Mouse (Mus musculus): ENCODE measurements around the gene Lamc2. TPM values are rescaled to one million over a fixed set of nuclear protein-coding genes. Genes with fewer than 3 reads are reported as not detected.

Gene Lamc2
- polyA plus RNA-seq, 1 experiment = 1.3 TPM

GRCm38 (mm10) chr1:153173276-153173675, 13.0 kb downstream of the Lamc2 start:
- WGBS = 71% methylated on average over 3 of the region's 3 CpGs

GRCm38 (mm10) chr1:153172291-153172731, 13.9 kb downstream of the Lamc2 start:
- DNase-seq = no peak
- Histone ChIP-seq H3K27me3 (ENCODE audit: control insufficient read depth, insufficient read depth, low read length) (no peaks in the 10 kb centered on the region), H3K4me1 (ENCODE audit: control insufficient read depth, insufficient read depth, low read length) (no peaks in the 10 kb centered on the region; the same call in 1 of the 2 replicates), H3K4me3 (replicated peaks; ENCODE audit: insufficient read depth, low read depth, low read length) (no peak overlapping the region), H3K27ac (ENCODE audit: insufficient read depth, low read length) (no peak overlapping the region)
- TF ChIP-seq POLR2A (IDR thresholded peaks at IDR 0.05; ENCODE audit: borderline replicate concordance, insufficient read depth, low read length) = no peak
- TF ChIP-seq CTCF (IDR thresholded peaks at IDR 0.05; ENCODE audit: borderline replicate concordance, insufficient read depth, low read depth, low read length) = no peak
- 64% methylated on average over 9 of the region's 9 CpGs for WGBS

More at GRCm38 (mm10) chr1:153173276-153173675, 13.0 kb downstream of the Lamc2 start:
- Histone ChIP-seq H3K4me1 (ENCODE audit: control insufficient read depth, insufficient read depth, low read length) (no peaks in the 10 kb centered on the region; the same call in 1 of the 2 replicates), H3K4me3 (replicated peaks; ENCODE audit: insufficient read depth, low read depth, low read length) (no peak overlapping the region), H3K27ac (ENCODE audit: insufficient read depth, low read length) (no peak overlapping the region), H3K27me3 (ENCODE audit: control insufficient read depth, insufficient read depth, low read length) (no peaks in the 10 kb centered on the region)
- TF ChIP-seq CTCF (IDR thresholded peaks at IDR 0.05; ENCODE audit: borderline replicate concordance, insufficient read depth, low read depth, low read length) = no peak
- no peak for TF ChIP-seq POLR2A (IDR thresholded peaks at IDR 0.05; ENCODE audit: borderline replicate concordance, insufficient read depth, low read length)
- DNase-seq = no peak

DNA sequence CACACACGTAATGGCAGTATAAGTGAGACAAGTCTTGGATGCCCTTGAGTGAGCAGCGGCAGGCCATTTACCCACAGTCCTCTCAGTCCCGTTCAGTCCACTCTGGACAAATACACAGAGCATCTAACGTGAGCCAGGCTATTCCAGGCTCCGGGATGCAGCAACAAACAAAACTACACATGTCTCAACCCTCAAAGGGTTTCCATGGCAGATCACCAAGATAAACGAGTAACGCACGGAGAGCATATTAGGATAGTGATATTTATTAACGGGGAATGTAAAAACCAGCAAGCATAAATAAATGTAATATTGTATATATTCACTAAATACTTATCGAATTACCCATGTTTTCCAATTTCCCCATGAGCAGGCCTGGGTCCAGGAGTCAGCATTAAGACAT, 15.2 kb downstream of the Lamc2 start:
- no peaks in the 10 kb centered on the region; the same call in 1 of the 2 replicates for H3K4me1 ChIP-seq (ENCODE audit: control insufficient read depth, insufficient read depth, low read length)
- no peaks in the 10 kb centered on the region for H3K27me3 ChIP-seq (ENCODE audit: control insufficient read depth, insufficient read depth, low read length)
- DNase-seq = no peak
- 77% methylated on average over 10 of the region's 10 CpGs for WGBS
- H3K27ac ChIP-seq (ENCODE audit: insufficient read depth, low read length) = no peak overlapping the region
- no peak for TF ChIP-seq CTCF (IDR thresholded peaks at IDR 0.05; ENCODE audit: borderline replicate concordance, insufficient read depth, low read depth, low read length)
- H3K4me3 ChIP-seq (replicated peaks; ENCODE audit: insufficient read depth, low read depth, low read length) = no peak overlapping the region

GRCm38 (mm10) chr1:153168293-153168692, 18.0 kb downstream of the Lamc2 start:
- 60% methylated on average over 5 of the region's 5 CpGs for WGBS
- TF ChIP-seq POLR2A (IDR thresholded peaks at IDR 0.05; ENCODE audit: borderline replicate concordance, insufficient read depth, low read length) (no peak), CTCF (IDR thresholded peaks at IDR 0.05; ENCODE audit: borderline replicate concordance, insufficient read depth, low read depth, low read length) (no peak)

DNA sequence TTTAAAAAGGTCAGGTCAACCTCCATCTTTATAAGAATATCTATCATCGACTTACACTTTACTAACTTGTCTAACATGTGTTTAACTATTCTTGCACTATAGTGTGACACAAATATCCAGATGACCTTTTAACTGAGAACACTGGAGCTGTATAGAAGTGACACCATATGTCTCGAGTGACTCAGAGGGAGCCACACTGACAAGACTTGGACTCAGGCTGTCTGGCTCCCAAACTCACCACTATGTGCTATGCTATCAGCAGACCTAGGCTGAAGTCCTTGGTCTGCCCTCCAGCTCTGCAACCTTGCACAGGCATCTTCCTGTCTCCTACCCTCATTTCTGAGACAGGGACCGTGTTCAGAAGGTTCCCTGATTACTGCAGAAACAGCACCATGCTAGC, 22.4 kb downstream of the Lamc2 start:
- Histone ChIP-seq H3K27ac (ENCODE audit: insufficient read depth, low read length) (no peak overlapping the region), H3K27me3 (ENCODE audit: control insufficient read depth, insufficient read depth, low read length) (no peaks in the 10 kb centered on the region), H3K4me1 (ENCODE audit: control insufficient read depth, insufficient read depth, low read length) (peaks cover 5% of the 10 kb centered on the region), H3K4me3 (replicated peaks; ENCODE audit: insufficient read depth, low read depth, low read length) (no peak overlapping the region)
- TF ChIP-seq CTCF (IDR thresholded peaks at IDR 0.05; ENCODE audit: borderline replicate concordance, insufficient read depth, low read depth, low read length) = no peak
- no peak for TF ChIP-seq POLR2A (IDR thresholded peaks at IDR 0.05; ENCODE audit: borderline replicate concordance, insufficient read depth, low read length)
- DNase-seq = peak in 1 of 2 experiments; percentile 18
- 57% methylated on average over 3 of the region's 3 CpGs for WGBS

More at GRCm38 (mm10) chr1:153168293-153168692, 18.0 kb downstream of the Lamc2 start:
- H3K4me3 ChIP-seq (replicated peaks; ENCODE audit: insufficient read depth, low read depth, low read length) = no peak overlapping the region
- no peaks in the 10 kb centered on the region for H3K27me3 ChIP-seq (ENCODE audit: control insufficient read depth, insufficient read depth, low read length)
- H3K4me1 ChIP-seq (ENCODE audit: control insufficient read depth, insufficient read depth, low read length) = peaks cover 5% of the 10 kb centered on the region
- no peak overlapping the region for H3K27ac ChIP-seq (ENCODE audit: insufficient read depth, low read length)
- DNase-seq = no peak

GRCm38 (mm10) chr1:153159137-153159536, 27.1 kb downstream of the Lamc2 start:
- WGBS = 96% methylated on average over 4 of the region's 4 CpGs
- H3K27me3 ChIP-seq (ENCODE audit: control insufficient read depth, insufficient read depth, low read length) = no peaks in the 10 kb centered on the region
- H3K4me1 ChIP-seq (ENCODE audit: control insufficient read depth, insufficient read depth, low read length) = peaks cover 4% of the 10 kb centered on the region
- no peak for TF ChIP-seq POLR2A (IDR thresholded peaks at IDR 0.05; ENCODE audit: borderline replicate concordance, insufficient read depth, low read length)
- DNase-seq = no peak
- H3K27ac ChIP-seq (ENCODE audit: insufficient read depth, low read length) = no peak overlapping the region
- no peak overlapping the region for H3K4me3 ChIP-seq (replicated peaks; ENCODE audit: insufficient read depth, low read depth, low read length)

DNA sequence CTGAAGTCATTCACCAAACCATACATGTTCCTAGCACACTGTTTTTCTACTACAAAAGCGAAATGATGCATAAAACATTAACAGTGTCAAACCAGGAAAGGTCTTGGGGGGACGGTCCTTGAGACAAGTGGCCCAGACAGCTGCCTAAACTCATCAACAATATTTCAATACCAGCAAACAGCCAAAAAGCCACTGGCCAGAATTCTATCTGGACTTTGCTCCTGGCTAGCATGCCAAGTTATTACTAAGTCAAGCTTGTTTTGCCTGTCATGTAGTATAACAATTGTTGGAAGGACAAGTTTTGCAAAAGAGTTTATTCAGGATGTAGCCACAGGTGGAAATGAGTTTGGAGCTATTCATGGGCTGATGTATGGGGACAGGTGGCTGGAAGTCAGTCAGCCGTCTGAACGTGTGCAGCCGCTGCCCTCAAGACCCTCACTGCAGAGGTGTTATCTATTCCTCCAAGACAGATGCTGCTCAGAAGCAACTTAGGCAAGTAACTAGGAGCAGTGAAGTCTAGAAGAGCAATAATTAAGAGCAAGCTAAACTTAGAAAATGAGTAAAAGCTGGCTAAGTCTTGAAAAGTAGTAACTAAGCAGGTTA, 29.1 kb downstream of the Lamc2 start:
- 57% methylated on average over 5 of the region's 5 CpGs for WGBS
- no peaks in the 10 kb centered on the region for H3K4me1 ChIP-seq (ENCODE audit: control insufficient read depth, insufficient read depth, low read length)
- no peaks in the 10 kb centered on the region for H3K27me3 ChIP-seq (ENCODE audit: control insufficient read depth, insufficient read depth, low read length)
- DNase-seq = no peak
- H3K27ac ChIP-seq (ENCODE audit: insufficient read depth, low read length) = no peak overlapping the region
- H3K4me3 ChIP-seq (replicated peaks; ENCODE audit: insufficient read depth, low read depth, low read length) = no peak overlapping the region
- TF ChIP-seq POLR2A (IDR thresholded peaks at IDR 0.05; ENCODE audit: borderline replicate concordance, insufficient read depth, low read length) (no peak), CTCF (IDR thresholded peaks at IDR 0.05; ENCODE audit: borderline replicate concordance, insufficient read depth, low read depth, low read length) (no peak)

DNA sequence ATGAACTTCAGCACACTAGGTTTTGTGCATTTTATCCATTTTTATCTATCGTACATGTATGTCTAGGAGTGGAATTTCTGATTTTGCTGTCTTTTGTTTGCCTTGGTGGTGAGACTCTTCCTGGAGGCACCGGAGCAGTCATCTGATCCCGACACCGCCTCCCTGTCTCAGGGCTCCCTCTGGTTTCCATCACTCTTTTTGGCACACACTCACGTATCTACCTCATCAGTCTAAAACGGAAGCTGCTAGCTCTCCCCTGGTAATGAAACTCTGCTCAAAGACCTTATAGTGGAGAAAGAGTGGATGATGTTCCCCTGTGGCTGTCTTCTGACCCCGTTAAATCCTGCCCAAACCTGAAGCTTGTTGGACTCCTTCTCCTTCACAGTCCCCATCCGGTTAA, 30.9 kb downstream of the Lamc2 start:
- Histone ChIP-seq H3K27me3 (ENCODE audit: control insufficient read depth, insufficient read depth, low read length) (no peaks in the 10 kb centered on the region), H3K27ac (ENCODE audit: insufficient read depth, low read length) (no peak overlapping the region), H3K4me1 (ENCODE audit: control insufficient read depth, insufficient read depth, low read length) (no peaks in the 10 kb centered on the region), H3K4me3 (replicated peaks; ENCODE audit: insufficient read depth, low read depth, low read length) (no peak overlapping the region)
- DNase-seq = no peak
- no peak for TF ChIP-seq POLR2A (IDR thresholded peaks at IDR 0.05; ENCODE audit: borderline replicate concordance, insufficient read depth, low read length)
- TF ChIP-seq CTCF (IDR thresholded peaks at IDR 0.05; ENCODE audit: borderline replicate concordance, insufficient read depth, low read depth, low read length) = no peak
- 80% methylated on average over 8 of the region's 8 CpGs for WGBS
